Mouse (Mus musculus) neural tube, embryonic 14.5 days (tissue): ENCODE measurements around the gene Vps52. TPM values are rescaled to one million over a fixed set of nuclear protein-coding genes. Genes with fewer than 3 reads are reported as not detected.
A peak's percentile ranks its signal among the peaks of the same experiment; 100 is the strongest.

Experiments
- ATAC-seq: fragments of 200-750 bp; cut with Nextera tagmentation; 2 replicates; pipeline ENCODE4 v1.8.0; 2017; ENCODE audit warnings: low read depth, mild to moderate bottlenecking, moderate TSS enrichment, moderate library complexity
- H3K27ac ChIP-seq: fragments of 300-500 bp; sonication (generic); 2 replicates; pipeline ENCODE4 v1.5.1; 2014; ENCODE audit warnings: low read depth, mild to moderate bottlenecking, control low read depth, low read length, moderate library complexity, mixed read lengths
- H3K27me3 ChIP-seq: fragments of 300-500 bp; sonication (generic); 2 replicates; pipeline ENCODE4 v1.6.1; 2014; ENCODE audit warnings: low read length; ENCODE audit not compliant: control insufficient read depth, insufficient read depth
- H3K36me3 ChIP-seq: fragments of 300-500 bp; sonication (generic); 2 replicates; pipeline ENCODE4 v1.6.1; 2014; ENCODE audit warnings: low read length, mixed read lengths; ENCODE audit not compliant: control insufficient read depth, insufficient read depth
- H3K4me1 ChIP-seq: fragments of 300-500 bp; sonication (generic); 2 replicates; pipeline ENCODE4 v1.6.1; 2014; ENCODE audit warnings: low read length; ENCODE audit not compliant: control insufficient read depth, insufficient read depth
- H3K4me2 ChIP-seq: fragments of 300-500 bp; sonication (generic); 2 replicates; pipeline ENCODE4 v1.6.1; 2014; ENCODE audit warnings: mild to moderate bottlenecking, low read depth, low read length, control low read depth
- H3K4me3 ChIP-seq: fragments of 300-500 bp; sonication (generic); 2 replicates; pipeline ENCODE4 v1.5.1; 2014; ENCODE audit warnings: low read depth, low read length, control low read depth, mixed read lengths
- H3K9ac ChIP-seq: fragments of 300-500 bp; sonication (generic); replicated peaks from 2 replicates; pipeline ENCODE4 v1.6.1; 2014; ENCODE audit warnings: low read depth, mild to moderate bottlenecking, control low read depth, low read length, mixed read lengths
- H3K9me3 ChIP-seq: fragments of 300-500 bp; sonication (generic); 2 replicates; pipeline ENCODE4 v1.6.1; 2016; ENCODE audit warnings: low read length; ENCODE audit not compliant: control insufficient read depth
- WGBS: fragments of 180-500 bp; shearing (Covaris S2); extraction: QIAGEN DNeasy Blood & Tissue Kit; methylation state at CpG from one replicate; pipeline ENCODE4 v1.1.7; 2014; 5-methylcytosine and 5-hydroxymethylcytosine counted together
- polyA plus RNA-seq: library from polyadenylated mRNA; unstranded; fragments of >200 nt; fragmentation: Nextera tagmentation; extraction: Ambion mirVana; gene quantifications from 2 replicates; pipeline ENCODE4 v1.2.1, GENCODE M21; 2014

Gene Vps52
- polyA plus RNA-seq, 1 experiment from 2014 or later: 57.9 TPM

DNA sequence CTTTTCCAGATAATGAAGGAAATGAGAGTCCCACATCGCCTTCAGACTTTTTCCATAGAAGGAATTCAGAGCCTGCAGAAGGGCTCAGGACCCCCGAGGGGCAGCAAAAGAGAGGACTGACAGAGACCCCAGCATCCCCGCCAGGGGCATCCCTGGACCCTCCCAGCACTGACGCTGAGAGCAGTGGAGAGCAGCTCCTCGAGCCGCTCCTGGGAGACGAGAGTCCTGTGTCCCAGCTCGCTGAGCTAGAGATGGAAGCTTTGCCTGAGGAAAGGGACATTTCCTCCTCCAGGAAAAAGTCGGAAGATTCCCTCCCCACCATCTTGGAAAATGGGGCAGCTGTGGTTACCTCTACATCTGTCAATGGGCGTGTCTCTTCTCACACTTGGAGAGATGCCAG, 42.3 kb upstream of the Vps52 start:
- peaks cover 16% of the 10 kb centered on the region for H3K4me1 ChIP-seq

DNA sequence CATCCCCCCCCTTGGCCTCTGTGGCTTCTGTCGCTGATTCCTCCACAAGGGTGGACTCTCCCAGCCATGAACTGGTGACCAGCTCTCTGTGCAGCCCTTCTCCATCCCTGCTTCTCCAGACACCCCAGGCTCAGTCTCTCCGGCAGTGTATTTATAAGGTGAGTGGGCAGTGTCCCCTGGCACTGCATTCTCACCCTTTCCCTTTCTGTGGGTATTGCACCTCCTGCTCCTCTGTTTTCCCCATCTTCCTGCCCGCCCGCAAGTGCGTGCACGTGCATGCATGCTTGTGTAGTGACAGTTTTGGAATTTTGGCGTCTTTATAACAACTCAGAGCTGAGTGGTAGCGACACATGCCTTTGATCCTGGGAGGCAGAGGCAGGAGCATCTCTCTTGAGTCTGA, 41.7 kb upstream of the Vps52 start:
- peaks cover 18% of the 10 kb centered on the region for H3K4me1 ChIP-seq
- H3K4me2 ChIP-seq: no peak overlapping the region
- no peak overlapping the region for H3K4me3 ChIP-seq
- no peaks in the 10 kb centered on the region for H3K9me3 ChIP-seq
- 97% methylated on average over 8 of the region's 8 CpGs for WGBS
- H3K27ac ChIP-seq: no peak overlapping the region
- no peaks in the 10 kb centered on the region for H3K27me3 ChIP-seq
- no peak overlapping the region for H3K9ac ChIP-seq
- peaks cover 26% of the 10 kb centered on the region for H3K36me3 ChIP-seq
- no peak for ATAC-seq

More for the DNA sequence above, 42.3 kb upstream of the Vps52 start:
- Histone ChIP-seq H3K9ac (no peak overlapping the region), H3K9me3 (no peaks in the 10 kb centered on the region), H3K4me2 (no peak overlapping the region), H3K4me3 (no peak overlapping the region), H3K27ac (no peak overlapping the region), H3K27me3 (no peaks in the 10 kb centered on the region), H3K36me3 (peaks cover 26% of the 10 kb centered on the region)
- WGBS: 95% methylated on average over 10 of the region's 10 CpGs
- no peak for ATAC-seq

DNA sequence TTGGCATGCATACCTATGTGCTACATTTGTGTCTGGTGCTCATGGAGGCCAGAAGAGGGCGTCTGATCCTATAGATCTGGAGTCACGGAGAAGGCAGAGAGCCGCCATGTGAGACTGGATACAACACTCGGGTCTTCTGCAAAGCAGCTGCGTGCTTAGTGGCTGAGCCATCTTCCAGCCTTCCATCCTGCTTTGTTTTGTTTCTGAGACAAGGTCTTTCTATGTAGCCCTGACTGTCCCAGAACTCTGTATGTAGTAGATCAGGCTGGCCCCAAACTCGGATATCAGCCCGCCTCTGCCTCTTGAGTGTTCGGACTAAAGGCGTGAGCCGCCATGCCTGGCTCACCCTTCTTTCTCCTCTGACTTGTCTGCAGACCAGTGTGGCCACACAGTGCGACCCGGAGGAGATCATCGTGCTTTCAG, 40.6 kb upstream of the Vps52 start:
- Histone ChIP-seq H3K9ac (no peak overlapping the region), H3K27me3 (no peaks in the 10 kb centered on the region), H3K9me3 (no peaks in the 10 kb centered on the region), H3K36me3 (peaks cover 26% of the 10 kb centered on the region), H3K4me2 (peak overlapping the region; percentile 26; the same call in 1 of the 2 replicates), H3K4me3 (no peak overlapping the region), H3K27ac (no peak overlapping the region), H3K4me1 (peaks cover 24% of the 10 kb centered on the region)
- no peak for ATAC-seq
- 76% methylated on average over 13 of the region's 13 CpGs for WGBS

DNA sequence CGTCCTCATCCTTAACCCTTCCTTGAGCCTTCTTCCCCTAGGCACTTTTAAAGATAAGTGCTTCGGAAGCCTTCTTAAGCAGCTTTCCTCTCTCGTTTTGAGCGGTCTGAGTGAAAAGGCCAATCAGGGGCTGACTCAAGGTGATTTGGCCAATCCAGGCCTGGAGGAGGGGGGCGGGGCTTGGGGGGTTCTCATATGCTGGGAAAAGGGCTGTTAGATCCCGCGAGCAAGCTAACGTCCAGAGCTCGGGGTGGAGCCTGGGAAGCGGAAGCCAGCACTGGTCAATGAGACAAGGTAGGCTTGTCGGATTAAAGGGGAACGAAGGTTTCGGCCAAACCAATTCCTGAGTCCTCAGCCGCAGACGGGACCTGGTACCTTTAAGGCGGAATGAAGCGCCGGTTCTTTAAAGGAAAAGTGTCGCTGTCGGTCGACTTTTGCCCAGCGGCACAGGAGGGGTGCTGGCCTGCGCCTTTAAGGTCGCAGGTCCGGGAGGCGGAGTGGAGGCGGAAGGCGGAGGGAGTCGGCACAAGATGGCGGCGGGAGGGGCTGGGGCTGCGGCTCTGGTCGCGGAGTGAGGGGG, 39.9 kb upstream of the Vps52 start, which contains the start of the genes Tapbp and Zbtb22:
Gene Tapbp (plus strand): TSS at position 229 of the 580 bp plus-strand sequence.
Gene Zbtb22 (plus strand): TSS at position 234 of the 580 bp plus-strand sequence.
- peaks cover 22% of the 10 kb centered on the region for H3K4me1 ChIP-seq
- peak within 1 kb of the TSS; percentile 57 for H3K9ac ChIP-seq
- under 1% methylated on average over 28 of the region's 34 CpGs for WGBS
- no peaks in the 10 kb centered on the region for H3K27me3 ChIP-seq
- peak within 1 kb of the TSS; percentile 45 for H3K4me3 ChIP-seq
- peaks cover 26% of the 10 kb centered on the region for H3K36me3 ChIP-seq
- ATAC-seq: peak; percentile 93
- H3K27ac ChIP-seq: peak within 1 kb of the TSS; percentile 77
- peak within 1 kb of the TSS; percentile 41 for H3K4me2 ChIP-seq
- no peaks in the 10 kb centered on the region for H3K9me3 ChIP-seq

DNA sequence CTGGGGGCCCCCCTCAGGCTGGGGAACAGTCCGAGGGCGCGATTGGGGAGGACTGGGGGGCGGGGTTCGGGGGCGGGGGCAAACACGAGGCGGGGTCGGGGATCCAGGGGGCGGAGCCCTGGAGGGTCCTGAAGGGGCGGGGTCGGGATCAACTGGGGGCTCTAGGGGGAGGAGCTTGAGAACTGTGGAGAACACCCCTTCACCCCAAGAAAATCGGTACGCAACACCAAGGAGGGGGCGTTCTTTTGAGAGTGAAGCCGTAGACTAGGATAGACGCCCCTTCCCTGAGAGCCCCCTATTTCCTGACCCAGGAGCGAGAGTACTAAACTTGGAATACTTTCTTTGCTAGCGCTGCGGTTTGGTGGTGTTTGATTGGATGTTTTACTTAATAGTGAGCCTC, 39.3 kb upstream of the Vps52 start:
- no peaks in the 10 kb centered on the region for H3K27me3 ChIP-seq
- no peaks in the 10 kb centered on the region for H3K9me3 ChIP-seq
- H3K4me2 ChIP-seq: peak overlapping the region; percentile 41
- peak overlapping the region; percentile 57 for H3K9ac ChIP-seq
- under 1% methylated on average over 18 of the region's 20 CpGs for WGBS
- H3K27ac ChIP-seq: peak overlapping the region; percentile 77
- ATAC-seq: peak; percentile 19
- peaks cover 23% of the 10 kb centered on the region for H3K36me3 ChIP-seq
- peak overlapping the region; percentile 45 for H3K4me3 ChIP-seq
- peaks cover 22% of the 10 kb centered on the region for H3K4me1 ChIP-seq

DNA sequence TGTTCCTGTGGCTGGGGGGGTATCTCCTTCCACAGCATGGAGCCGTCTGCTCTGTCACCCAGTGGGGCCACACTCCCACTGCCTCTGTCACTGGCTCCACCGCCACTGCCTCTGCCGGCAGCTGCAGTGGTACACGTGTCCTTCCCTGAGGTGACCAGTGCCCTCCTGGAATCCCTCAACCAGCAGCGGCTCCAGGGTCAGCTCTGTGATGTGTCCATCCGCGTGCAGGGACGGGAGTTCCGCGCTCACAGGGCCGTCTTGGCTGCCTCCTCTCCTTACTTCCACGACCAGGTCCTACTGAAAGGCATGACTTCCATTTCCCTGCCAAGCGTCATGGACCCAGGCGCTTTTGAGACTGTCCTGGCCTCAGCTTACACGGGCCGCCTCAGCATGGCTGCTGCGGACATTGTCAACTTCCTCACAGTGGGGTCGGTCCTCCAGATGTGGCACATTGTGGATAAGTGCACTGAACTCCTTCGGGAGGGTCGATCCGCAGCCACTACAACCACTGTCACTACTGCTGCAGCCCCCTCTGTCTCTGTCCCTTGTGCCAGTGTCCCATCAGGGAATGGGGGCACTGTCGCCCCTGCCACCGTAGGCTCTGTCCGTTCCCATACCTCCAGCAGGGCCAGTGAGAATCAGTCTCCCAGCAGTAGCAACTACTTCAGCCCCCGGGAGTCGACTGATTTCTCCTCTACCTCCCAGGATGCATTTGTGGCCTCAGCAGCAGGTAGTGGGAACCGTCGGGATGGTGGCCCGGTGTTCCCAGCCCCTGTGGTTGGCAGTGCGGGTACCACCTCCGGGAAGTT, 38.6 kb upstream of the Vps52 start:
- WGBS: 73% methylated on average over 31 of the region's 31 CpGs
- H3K27me3 ChIP-seq: no peaks in the 10 kb centered on the region
- no peak overlapping the region; the same call in 1 of the 2 replicates for H3K27ac ChIP-seq
- peaks cover 16% of the 10 kb centered on the region for H3K36me3 ChIP-seq
- H3K4me2 ChIP-seq: peak overlapping the region; percentile 41
- no peaks in the 10 kb centered on the region for H3K9me3 ChIP-seq
- peak overlapping the region; percentile 45 for H3K4me3 ChIP-seq
- peaks cover 22% of the 10 kb centered on the region for H3K4me1 ChIP-seq
- H3K9ac ChIP-seq: no peak overlapping the region
- ATAC-seq: no peak

DNA sequence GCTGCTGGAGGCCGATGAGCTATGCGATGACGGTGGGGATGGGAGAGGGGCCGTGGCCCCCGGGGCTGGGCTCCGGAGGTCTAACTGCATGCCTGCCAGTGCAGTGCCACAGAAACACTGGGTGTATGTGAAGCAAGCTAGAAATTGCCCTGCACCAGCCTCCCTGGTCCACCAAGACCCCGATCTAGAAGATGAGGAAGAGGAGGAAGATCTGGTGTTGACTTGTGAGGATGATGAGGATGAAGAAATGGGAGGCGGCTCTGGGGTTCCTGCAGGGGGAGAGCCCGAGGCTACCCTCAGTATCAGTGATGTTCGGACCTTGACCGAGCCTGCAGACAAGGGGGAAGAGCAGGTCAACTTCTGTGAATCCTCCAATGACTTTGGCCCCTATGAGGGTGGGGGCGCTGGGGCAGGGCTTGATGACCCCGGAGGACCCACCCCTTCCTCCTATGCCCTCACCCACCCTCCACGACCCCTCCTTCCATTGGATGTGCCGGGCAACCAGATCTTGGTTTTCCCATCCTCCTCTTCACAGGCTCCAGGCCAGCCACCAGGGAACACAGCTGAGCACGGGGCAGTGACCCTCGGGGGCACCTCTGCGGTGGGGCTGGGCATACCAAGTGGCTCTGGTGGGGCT, 37.8 kb upstream of the Vps52 start:
- H3K4me1 ChIP-seq: peaks cover 22% of the 10 kb centered on the region
- no peak overlapping the region for H3K4me2 ChIP-seq
- no peak overlapping the region for H3K27ac ChIP-seq
- 85% methylated on average over 18 of the region's 18 CpGs for WGBS
- H3K27me3 ChIP-seq: no peaks in the 10 kb centered on the region
- peaks cover 12% of the 10 kb centered on the region for H3K36me3 ChIP-seq
- H3K9me3 ChIP-seq: no peaks in the 10 kb centered on the region
- no peak for ATAC-seq
- H3K9ac ChIP-seq: no peak overlapping the region
- H3K4me3 ChIP-seq: no peak overlapping the region

DNA sequence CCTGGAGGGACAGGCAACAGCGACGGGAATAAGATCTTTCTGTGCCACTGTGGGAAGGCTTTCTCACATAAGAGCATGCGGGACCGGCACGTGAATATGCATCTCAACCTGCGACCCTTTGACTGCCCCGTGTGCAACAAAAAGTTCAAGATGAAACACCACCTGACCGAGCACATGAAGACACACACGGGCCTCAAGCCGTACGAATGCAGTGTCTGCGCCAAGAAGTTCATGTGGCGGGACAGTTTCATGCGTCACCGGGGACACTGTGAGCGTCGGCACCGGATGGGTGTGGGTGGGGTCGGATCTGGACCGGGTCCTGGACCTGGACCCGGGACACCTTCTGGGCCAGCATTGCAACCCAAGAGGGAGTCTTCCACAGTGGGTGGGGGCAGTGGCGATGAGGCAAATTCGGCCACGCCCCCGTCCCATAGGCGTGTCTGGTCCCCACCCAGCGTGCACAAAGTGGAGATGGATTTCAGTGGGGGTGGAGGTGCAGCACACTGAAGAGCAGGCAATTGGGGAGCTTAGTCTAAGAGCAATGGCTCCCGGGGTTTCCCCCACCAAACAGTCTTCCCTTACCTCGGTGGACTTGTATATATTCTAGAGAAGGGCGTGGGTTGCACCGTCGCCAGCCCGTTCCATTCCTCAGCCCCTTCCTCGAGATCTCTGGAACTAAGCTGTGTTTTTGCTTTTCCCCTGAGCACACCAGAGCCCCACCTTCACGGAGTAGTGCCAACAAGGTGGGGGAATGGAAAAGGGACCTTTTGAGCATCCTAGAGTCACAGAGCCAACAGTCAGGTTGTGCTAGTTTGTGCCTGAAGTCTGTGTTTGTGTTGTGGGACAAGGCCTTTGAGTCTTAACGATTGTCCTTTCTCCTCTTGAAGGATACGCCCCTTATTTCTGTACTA, 37.1 kb upstream of the Vps52 start:
- no peak for ATAC-seq
- H3K4me1 ChIP-seq: peaks cover 22% of the 10 kb centered on the region
- H3K36me3 ChIP-seq: peaks cover 7% of the 10 kb centered on the region

More for the DNA sequence above, 37.1 kb upstream of the Vps52 start:
- 61% methylated on average over 37 of the region's 37 CpGs for WGBS
- peak overlapping the region; percentile 64 for H3K4me2 ChIP-seq
- H3K4me3 ChIP-seq: peak overlapping the region; percentile 32; the same call in 1 of the 2 replicates
- H3K27ac ChIP-seq: no peak overlapping the region
- H3K9ac ChIP-seq: no peak overlapping the region
- H3K9me3 ChIP-seq: no peaks in the 10 kb centered on the region
- no peaks in the 10 kb centered on the region for H3K27me3 ChIP-seq
